Mouse (Mus musculus): ENCODE data around the gene Fggy. TPM values are rescaled to one million over a fixed set of nuclear protein-coding genes. Genes with fewer than 3 reads are reported as not detected.

Gene Fggy
- total and polyA plus RNA-seq, 3 experiments, result not detected

- Histone ChIP-seq H3K9me3 (replicated peaks; ENCODE audit: insufficient read depth, low read length) (no peaks in the 10 kb centered on the region), H3K9ac (ENCODE audit: control insufficient read depth, low read depth, low read length, poor library complexity, severe bottlenecking) (no peak overlapping the region), H3K27ac (ENCODE audit: control insufficient read depth, low read depth, low read length) (no peak overlapping the region), H3K79me2 (ENCODE audit: control insufficient read depth, insufficient read depth, low read length, poor library complexity) (no peaks in the 10 kb centered on the region), H3K36me3 (ENCODE audit: control insufficient read depth in 1 of 2, insufficient read depth in 2 of 2, low read length in 2 of 2) (no peaks in the 10 kb centered on the region), H3K4me3 (ENCODE audit: control insufficient read depth in 1 of 2, insufficient read depth in 1 of 2, low read depth in 2 of 2, low read length in 2 of 2) (no peak overlapping the region), H3K27me3 (ENCODE audit: control insufficient read depth in 1 of 2, insufficient read depth in 2 of 2, low read length in 2 of 2) (no peaks in the 10 kb centered on the region), H3K4me1 (ENCODE audit: control insufficient read depth in 1 of 2, insufficient read depth in 2 of 2, low read length in 2 of 2) (no peaks in the 10 kb centered on the region)
- TF ChIP-seq MAX (IDR thresholded peaks at IDR 0.05; ENCODE audit: low read length) (no peak), NELFE (IDR thresholded peaks at IDR 0.05; ENCODE audit: low read depth, low read length) (no peak), NRF1 (IDR thresholded peaks at IDR 0.05; ENCODE audit: insufficient read depth, low read depth, low read length, poor library complexity, severe bottlenecking) (no peak), POLR2AphosphoS2 (IDR thresholded peaks at IDR 0.05; ENCODE audit: low read length) (no peak), CHD1 (IDR thresholded peaks at IDR 0.05; ENCODE audit: low read depth, low read length) (no peak), RAD21 (IDR thresholded peaks at IDR 0.05; ENCODE audit: low read depth, low read length) (no peak), UBTF (IDR thresholded peaks at IDR 0.05; ENCODE audit: borderline replicate concordance, insufficient read depth, low read depth, low read length) (no peak), CTCF (IDR thresholded peaks at IDR 0.05 in 2 of 3, conservative IDR thresholded peaks at IDR 0.05 in 1 of 3; ENCODE audit: control insufficient read depth in 1 of 3, insufficient read depth in 1 of 3, low read depth in 2 of 3, low read length in 3 of 3, poor library complexity in 1 of 3, severe bottlenecking in 1 of 3) (no peak), POLR2A (IDR thresholded peaks at IDR 0.05; ENCODE audit: control insufficient read depth in 1 of 2, insufficient read depth in 1 of 2, low read depth in 1 of 2, low read length in 2 of 2, poor library complexity in 1 of 2) (no peak), USF2 (IDR thresholded peaks at IDR 0.05; ENCODE audit: borderline replicate concordance in 1 of 2, insufficient read depth in 1 of 2, low read depth in 1 of 2, low read length in 2 of 2) (no peak), SMC3 (IDR thresholded peaks at IDR 0.05; ENCODE audit: low read depth, low read length) (no peak), GABPA (IDR thresholded peaks at IDR 0.05; ENCODE audit: low read depth, low read length) (no peak), ELF1 (IDR thresholded peaks at IDR 0.05; ENCODE audit: low read depth, low read length) (no peak), TCF12 (IDR thresholded peaks at IDR 0.05; ENCODE audit: low read depth, low read length) (no peak), ZC3H11A (IDR thresholded peaks at IDR 0.05; ENCODE audit: low read depth, low read length) (no peak), SIN3A (IDR thresholded peaks at IDR 0.05; ENCODE audit: low read length) (no peak), ZNF384 (IDR thresholded peaks at IDR 0.05; ENCODE audit: low read depth, low read length) (no peak), ETS1 (IDR thresholded peaks at IDR 0.05; ENCODE audit: low read depth, low read length) (no peak)
- DNase-seq (ENCODE audit: low read depth, low spot score), result no peak
These were observed 127.3 kb downstream of the Fggy start for GRCm38 (mm10) chr4:95684522-95685080.

GRCm38 (mm10) chr4:95686775-95687174 lies 129.5 kb downstream of the Fggy start:
- no peak overlapping the region for H3K9ac ChIP-seq (ENCODE audit: control insufficient read depth, low read depth, low read length, poor library complexity, severe bottlenecking)
- H3K36me3 ChIP-seq (ENCODE audit: control insufficient read depth in 1 of 2, insufficient read depth in 2 of 2, low read length in 2 of 2), result no peaks in the 10 kb centered on the region
- no peak overlapping the region for H3K27ac ChIP-seq (ENCODE audit: control insufficient read depth, low read depth, low read length)
- H3K9me3 ChIP-seq (replicated peaks; ENCODE audit: insufficient read depth, low read length), result no peaks in the 10 kb centered on the region
- H3K4me3 ChIP-seq (ENCODE audit: control insufficient read depth in 1 of 2, insufficient read depth in 1 of 2, low read depth in 2 of 2, low read length in 2 of 2), result no peak overlapping the region
- no peaks in the 10 kb centered on the region for H3K79me2 ChIP-seq (ENCODE audit: control insufficient read depth, insufficient read depth, low read length, poor library complexity)
- TF ChIP-seq EP300 (IDR thresholded peaks at IDR 0.05; ENCODE audit: low read depth in 1 of 2, low read length in 2 of 2) (no peak), GABPA (IDR thresholded peaks at IDR 0.05; ENCODE audit: low read depth, low read length) (no peak), SMC3 (IDR thresholded peaks at IDR 0.05; ENCODE audit: low read depth, low read length) (no peak), ZNF384 (IDR thresholded peaks at IDR 0.05; ENCODE audit: low read depth, low read length) (no peak)
- no peaks in the 10 kb centered on the region for H3K27me3 ChIP-seq (ENCODE audit: control insufficient read depth in 1 of 2, insufficient read depth in 2 of 2, low read length in 2 of 2)
- no peaks in the 10 kb centered on the region for H3K4me1 ChIP-seq (ENCODE audit: control insufficient read depth in 1 of 2, insufficient read depth in 2 of 2, low read length in 2 of 2)
- no peak for DNase-seq (ENCODE audit: low read depth, low spot score)
